8 mouse cellular contexts compared by ENCODE assay signal in the genomic region with DNA sequence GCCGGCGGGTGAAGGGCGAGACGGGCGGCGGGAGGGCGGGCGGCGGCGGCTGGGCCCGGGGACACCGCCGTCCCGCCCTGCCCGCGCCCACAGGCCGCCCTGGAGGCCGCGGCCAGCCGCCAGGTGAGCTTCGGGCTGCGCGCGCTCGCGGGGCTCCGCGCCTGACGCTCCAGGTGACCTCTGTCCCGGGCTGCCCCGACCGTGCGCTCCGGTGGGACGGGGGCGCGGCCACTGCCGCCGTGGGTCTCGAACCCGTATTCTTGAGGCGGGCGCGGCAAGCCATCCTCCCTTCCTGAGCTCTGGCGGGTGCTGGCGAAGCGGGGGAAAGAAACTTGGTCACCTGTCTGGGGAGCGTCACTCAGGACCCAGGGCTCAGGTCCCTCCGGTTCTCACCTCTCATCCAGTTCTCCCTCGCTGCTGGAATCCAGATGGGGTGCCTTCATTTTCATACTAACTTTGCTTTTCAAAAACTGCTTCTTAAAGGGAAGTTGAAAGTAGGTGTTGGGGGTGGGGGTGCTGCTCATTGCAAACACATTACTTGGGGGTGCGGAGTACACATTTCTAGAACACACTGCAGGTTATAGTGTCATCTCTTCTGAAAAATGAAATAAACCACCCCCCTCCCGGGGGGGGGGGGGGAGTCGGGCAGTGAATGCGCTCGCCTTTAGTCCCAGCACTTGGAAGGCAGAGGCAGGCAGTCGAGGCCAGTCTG. TPM values are rescaled to one million over a fixed set of nuclear protein-coding genes. Genes with fewer than 3 reads are reported as not detected.
DNase-seq lines count a peak whose midpoint lies in the region; ATAC-seq and TF ChIP-seq lines count a peak whose summit lies in the region.

A gene (plus strand): TSS at position 40 of the 712 bp plus-strand sequence.
A gene (minus strand): TSS at position 452 of the 712 bp plus-strand sequence.

- WGBS in intestine, postnatal 0 days: 1% methylated on average over 36 of the region's 56 CpGs
- 6% methylated on average over 33 of the region's 56 CpGs for WGBS in limb, embryonic 14.5 days
- WGBS in midbrain, embryonic 15.5 days: 3% methylated on average over 35 of the region's 56 CpGs

- H3K9me3 ChIP-seq in intestine, postnatal 0 days (ENCODE audit: control insufficient read depth): no peaks in the 10 kb centered on the region
- no peaks in the 10 kb centered on the region for H3K9me3 ChIP-seq in limb, embryonic 14.5 days (ENCODE audit: control insufficient read depth, low read length)
- H3K9me3 ChIP-seq in midbrain, embryonic 15.5 days: no peaks in the 10 kb centered on the region

- H3K9ac ChIP-seq in intestine, postnatal 0 days (ENCODE audit: low read depth, low read length): peak within 1 kb of the TSS; percentile 94
- H3K9ac ChIP-seq in limb, embryonic 14.5 days (ENCODE audit: low read depth, low read length, severe bottlenecking): peak within 1 kb of the TSS; percentile 99
- peak within 1 kb of the TSS; percentile 98 for H3K9ac ChIP-seq in midbrain, embryonic 15.5 days

- peak within 1 kb of the TSS; percentile 96 for H3K4me3 ChIP-seq in intestine, postnatal 0 days (ENCODE audit: low read depth, low read length)
- peak within 1 kb of the TSS; percentile 94 for H3K4me3 ChIP-seq in limb, embryonic 14.5 days (replicated peaks; ENCODE audit: low read length)
- peak within 1 kb of the TSS; percentile 87 for H3K4me3 ChIP-seq in midbrain, embryonic 15.5 days

- TF ChIP-seq POLR2A in limb, embryonic 14.5 days (IDR thresholded peaks at IDR 0.05; ENCODE audit: borderline replicate concordance, extremely low read depth, insufficient read depth, insufficient read length): no peak

- H3K27me3 ChIP-seq in intestine, postnatal 0 days (replicated peaks; ENCODE audit: control insufficient read depth, insufficient read depth, low read length): no peaks in the 10 kb centered on the region
- H3K27me3 ChIP-seq in limb, embryonic 14.5 days (ENCODE audit: control insufficient read depth, insufficient read depth, low read length): no peaks in the 10 kb centered on the region
- H3K27me3 ChIP-seq in midbrain, embryonic 15.5 days (replicated peaks): no peaks in the 10 kb centered on the region
- H3K27me3 ChIP-seq in splenic B cell, adult 2 months (ENCODE audit: control insufficient read depth, insufficient read depth, low read length, poor library complexity, severe bottlenecking): no peaks in the 10 kb centered on the region

- 0 out of 2 replicates have a peak, but pooled peaks cover 3% of the 10 kb centered on the region for H3K4me1 ChIP-seq in intestine, postnatal 0 days (replicated peaks; ENCODE audit: control insufficient read depth, insufficient read depth, low read length)
- peaks cover 14% of the 10 kb centered on the region for H3K4me1 ChIP-seq in limb, embryonic 14.5 days (ENCODE audit: control insufficient read depth, insufficient read depth, low read length)
- H3K4me1 ChIP-seq in midbrain, embryonic 15.5 days: peaks cover 26% of the 10 kb centered on the region

- H3K4me2 ChIP-seq in intestine, postnatal 0 days (replicated peaks; ENCODE audit: low read depth): peak within 1 kb of the TSS; percentile 78
- peak within 1 kb of the TSS; percentile 62 for H3K4me2 ChIP-seq in limb, embryonic 14.5 days (replicated peaks; ENCODE audit: low read depth, low read length, severe bottlenecking)
- H3K4me2 ChIP-seq in midbrain, embryonic 15.5 days: peak within 1 kb of the TSS; percentile 75

- H3K36me3 ChIP-seq in intestine, postnatal 0 days (ENCODE audit: control insufficient read depth, insufficient read depth): no peaks in the 10 kb centered on the region
- H3K36me3 ChIP-seq in limb, embryonic 14.5 days (ENCODE audit: control insufficient read depth, insufficient read depth, low read length): peaks cover 3% of the 10 kb centered on the region; the same call in 1 of the 2 replicates
- no peaks in the 10 kb centered on the region for H3K36me3 ChIP-seq in midbrain, embryonic 15.5 days (replicated peaks)
- H3K36me3 ChIP-seq in splenic B cell, adult 2 months (ENCODE audit: control insufficient read depth, insufficient read depth, low read length, poor library complexity, severe bottlenecking): no peaks in the 10 kb centered on the region

- peak within 1 kb of the TSS; percentile 93 for H3K27ac ChIP-seq in intestine, postnatal 0 days (ENCODE audit: low read depth, low read length)
- H3K27ac ChIP-seq in limb, embryonic 14.5 days (replicated peaks; ENCODE audit: low read depth, low read length): peak within 1 kb of the TSS; percentile 87
- H3K27ac ChIP-seq in midbrain, embryonic 15.5 days: peak within 1 kb of the TSS; percentile 84

- peak; percentile 60 for DNase-seq in 3134 (ENCODE audit: extremely low read depth, insufficient read length, low spot score)
- peak; percentile 51 to 60 for DNase-seq in adrenal gland, adult 18-20 months (ENCODE audit: low spot score in 2 of 2)
- peak; percentile 63 for DNase-seq in embryo, embryonic 9.5 days (ENCODE audit: extremely low spot score)
- DNase-seq in limb, embryonic 14.5 days (ENCODE audit: low spot score): peak; percentile 6
- peak; percentile 56 for DNase-seq in splenic B cell, adult 2 months (ENCODE audit: low read depth, low spot score)

- ATAC-seq in granulocyte monocyte progenitor cell, adult 5-6 weeks (replicated peaks; ENCODE audit: poor library complexity, severe bottlenecking): peak; percentile 51
- ATAC-seq in intestine, postnatal 0 days: peak; percentile 84
- ATAC-seq in limb, embryonic 14.5 days (ENCODE audit: low FRiP score, low read depth): peak; percentile 61
- peak; percentile 72 for ATAC-seq in midbrain, embryonic 15.5 days (replicated peaks)

- TF ChIP-seq CTCF in intestine, postnatal 0 days (IDR thresholded peaks at IDR 0.05; ENCODE audit: low read depth): no peak

RNA-seq across cellular contexts. Expression of the first gene that starts in this region (rescaled TPM):
- total RNA-seq in adrenal gland, adult 18-20 months (2021): 10 to 100 TPM; 24.0 to 31.2 TPM
- 14.3 and 14.6 TPM in 2 replicates for total RNA-seq in granulocyte monocyte progenitor cell, adult 5-6 weeks (2014; fragmentation: Nextera tagmentation)
- total RNA-seq in granulocyte monocyte progenitor cell, adult 5-6 weeks (2017): 11.3 and 20.3 TPM in 2 replicates
- 3.8 and 4.8 TPM in 2 replicates for polyA plus RNA-seq in intestine, postnatal 0 days (2015; fragmentation: Nextera tagmentation; extraction: Ambion mirVana)
- polyA plus RNA-seq in limb, embryonic 14.5 days (2012; rRNA removed): 18.7 and 26.7 TPM in 2 replicates
- polyA plus RNA-seq in limb, embryonic 14.5 days (2014; fragmentation: Nextera tagmentation; extraction: Ambion mirVana): 6.4 and 8.8 TPM in 2 replicates
- polyA plus RNA-seq in midbrain, embryonic 15.5 days (2015; fragmentation: Nextera tagmentation; extraction: Ambion mirVana): 4.1 and 5.0 TPM in 2 replicates

RNA-seq across cellular contexts. Expression of the second gene that starts in this region (rescaled TPM):
- total RNA-seq in adrenal gland, adult 18-20 months (2021): 10 to 100 TPM; 84.2 to 91.5 TPM
- 188 and 219 TPM in 2 replicates for total RNA-seq in granulocyte monocyte progenitor cell, adult 5-6 weeks (2014; fragmentation: Nextera tagmentation)
- 347 and 460 TPM in 2 replicates for total RNA-seq in granulocyte monocyte progenitor cell, adult 5-6 weeks (2017)
- polyA plus RNA-seq in intestine, postnatal 0 days (2015; fragmentation: Nextera tagmentation; extraction: Ambion mirVana): 151 and 155 TPM in 2 replicates
- 89.4 and 116 TPM in 2 replicates for polyA plus RNA-seq in limb, embryonic 14.5 days (2012; rRNA removed)
- 194 and 195 TPM in 2 replicates for polyA plus RNA-seq in limb, embryonic 14.5 days (2014; fragmentation: Nextera tagmentation; extraction: Ambion mirVana)
- 158 and 166 TPM in 2 replicates for polyA plus RNA-seq in midbrain, embryonic 15.5 days (2015; fragmentation: Nextera tagmentation; extraction: Ambion mirVana)

Comparison
In these comparisons a context has a peak if more than half of its experiments do, and no peak if none do; other contexts are left out.
1. Peak in every context shown above with its lines: DNase-seq, ATAC-seq, H3K4me3 ChIP-seq and H3K27ac ChIP-seq.
2. DNase-seq: peak in every context shown above with its lines; median percentile 63 in embryo, embryonic 9.5 days; 60 in 3134; 56 in splenic B cell, adult 2 months; 56 in adrenal gland, adult 18-20 months; 6 in limb, embryonic 14.5 days.